Mouse (Mus musculus) naive thymus-derived CD4-positive, alpha-beta T cell, adult 2 months (primary cell): ENCODE data around the gene Rad54l.
A peak's percentile ranks its signal among the peaks of the same experiment; 100 is the strongest.

Experiments used
- DNase-seq: peaks from one replicate; pipeline ENCODE4 v3.0.0-alpha.2; 2011; ENCODE audit warnings: low read depth

Gene Rad54l

GRCm38 (mm10) chr4:116123602-116124519 is at the start of gene Rad54l, which contains the start of gene Pomgnt1:
Gene Rad54l, minus strand, starts transcription at chr4:116123690.
Gene Pomgnt1, plus strand, starts transcription at chr4:116123840.
- peak; percentile 65 for DNase-seq

GRCm38 (mm10) chr4:116173072-116173471 is 49.6 kb upstream of the Rad54l start, which contains the start of the genes 1700042G07Rik and Gm49337:
Gene 1700042G07Rik, plus strand, starts transcription at chr4:116173372.
Gene Gm49337, plus strand, starts transcription at chr4:116173384.
- DNase-seq: no peak

- DNase-seq: no peak
Measured at GRCm38 (mm10) chr4:116169353-116169672, 45.8 kb upstream of the Rad54l start.

GRCm38 (mm10) chr4:116168617-116169352 is 45.3 kb upstream of the Rad54l start:
- peak; percentile 65 for DNase-seq

- no peak for DNase-seq
Measured at GRCm38 (mm10) chr4:116167404-116167803, 43.9 kb upstream of the Rad54l start, which contains the start of gene Tspan1. Gene Tspan1, minus strand, starts transcription at chr4:116167601.

GRCm38 (mm10) chr4:116165708-116166407 is 42.4 kb upstream of the Rad54l start:
- no peak for DNase-seq

- DNase-seq: no peak
Measured at GRCm38 (mm10) chr4:116164759-116165554, 41.5 kb upstream of the Rad54l start.

- DNase-seq: no peak
Measured at GRCm38 (mm10) chr4:116162142-116162541, 38.7 kb upstream of the Rad54l start.

GRCm38 (mm10) chr4:116160769-116161168 is 37.3 kb upstream of the Rad54l start:
- DNase-seq: no peak

- peak; percentile 79 for DNase-seq
Measured at GRCm38 (mm10) chr4:116159912-116160311, 36.4 kb upstream of the Rad54l start.

DNA sequence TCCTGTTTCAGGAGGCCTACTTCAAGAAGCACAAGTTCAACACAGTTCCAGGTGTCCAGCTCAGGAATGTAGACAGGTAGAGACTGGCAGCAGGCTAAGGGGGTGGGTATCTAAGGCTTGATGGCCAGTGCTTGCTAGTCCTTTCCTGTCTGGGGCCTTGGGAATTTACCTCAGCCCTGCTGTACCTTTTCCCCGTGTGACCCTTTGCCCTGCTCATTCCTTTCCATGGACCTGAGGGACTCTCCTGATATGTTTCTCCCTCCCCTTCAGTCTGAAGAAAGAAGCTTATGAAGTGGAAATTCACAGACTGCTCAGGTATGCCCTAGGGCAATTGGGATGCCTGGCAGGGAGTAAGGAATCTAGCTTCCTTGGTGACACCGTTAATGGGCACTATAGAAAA is 34.4 kb upstream of the Rad54l start:
- no peak for DNase-seq

DNA sequence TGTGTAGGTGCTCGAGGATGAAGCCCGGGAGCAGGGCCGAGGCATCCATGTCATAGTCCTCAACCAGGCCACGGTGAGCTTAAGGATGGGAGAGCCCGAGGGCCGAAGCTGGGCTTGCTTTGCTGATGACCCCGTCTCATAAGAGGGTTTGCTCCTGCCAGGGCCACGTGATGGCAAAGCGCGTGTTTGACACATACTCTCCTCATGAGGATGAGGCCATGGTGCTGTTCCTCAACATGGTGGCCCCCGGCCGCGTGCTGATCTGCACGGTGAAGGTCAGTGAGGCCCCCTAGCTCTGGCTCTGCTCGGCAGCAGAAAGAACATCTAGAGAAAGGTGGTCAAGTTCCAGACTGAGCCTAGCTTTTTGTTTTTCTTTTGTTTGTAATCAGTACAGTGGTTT is 29.2 kb upstream of the Rad54l start:
- no peak for DNase-seq

GRCm38 (mm10) chr4:116151238-116151637 is 27.7 kb upstream of the Rad54l start, which contains the start of gene Lurap1:
Gene Lurap1, minus strand, starts transcription at chr4:116151338.
- no peak for DNase-seq

DNA sequence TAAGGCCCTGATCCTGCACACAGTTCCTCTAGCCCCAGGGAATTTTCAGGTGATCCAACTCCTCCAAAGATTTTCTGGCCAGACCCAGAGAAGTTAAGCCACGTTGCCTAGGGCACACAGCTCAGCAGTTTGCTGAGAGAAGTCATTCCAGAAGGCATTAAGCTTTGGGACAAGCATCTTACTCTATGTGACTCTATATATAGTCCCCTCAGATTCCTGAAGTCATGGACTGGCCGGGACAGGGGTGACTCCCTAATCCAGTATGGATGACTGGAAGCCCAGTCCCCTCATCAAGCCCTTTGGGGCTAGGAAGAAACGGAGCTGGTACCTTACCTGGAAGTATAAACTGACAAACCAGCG is 27.4 kb upstream of the Rad54l start:
- no peak for DNase-seq

GRCm38 (mm10) chr4:116150156-116150861 is 26.8 kb upstream of the Rad54l start:
- DNase-seq: peak; percentile 67

DNA sequence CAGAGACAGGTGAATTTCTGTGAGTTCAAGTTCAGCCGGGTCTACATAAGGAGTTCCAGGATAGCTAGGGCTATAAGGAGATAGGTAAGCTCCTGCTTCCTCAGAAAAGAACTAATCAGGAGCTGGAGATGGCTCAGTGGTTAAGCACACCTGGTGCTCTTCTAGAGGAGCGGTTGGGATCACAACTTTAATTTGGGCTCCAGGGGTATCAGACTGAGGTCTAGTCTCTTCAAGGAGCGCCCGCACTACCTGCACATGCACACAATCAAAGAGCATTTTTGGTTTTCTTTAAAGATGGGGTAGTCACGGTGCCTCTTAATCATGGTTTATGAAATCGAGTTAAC is 26.3 kb upstream of the Rad54l start:
- DNase-seq: no peak

DNA sequence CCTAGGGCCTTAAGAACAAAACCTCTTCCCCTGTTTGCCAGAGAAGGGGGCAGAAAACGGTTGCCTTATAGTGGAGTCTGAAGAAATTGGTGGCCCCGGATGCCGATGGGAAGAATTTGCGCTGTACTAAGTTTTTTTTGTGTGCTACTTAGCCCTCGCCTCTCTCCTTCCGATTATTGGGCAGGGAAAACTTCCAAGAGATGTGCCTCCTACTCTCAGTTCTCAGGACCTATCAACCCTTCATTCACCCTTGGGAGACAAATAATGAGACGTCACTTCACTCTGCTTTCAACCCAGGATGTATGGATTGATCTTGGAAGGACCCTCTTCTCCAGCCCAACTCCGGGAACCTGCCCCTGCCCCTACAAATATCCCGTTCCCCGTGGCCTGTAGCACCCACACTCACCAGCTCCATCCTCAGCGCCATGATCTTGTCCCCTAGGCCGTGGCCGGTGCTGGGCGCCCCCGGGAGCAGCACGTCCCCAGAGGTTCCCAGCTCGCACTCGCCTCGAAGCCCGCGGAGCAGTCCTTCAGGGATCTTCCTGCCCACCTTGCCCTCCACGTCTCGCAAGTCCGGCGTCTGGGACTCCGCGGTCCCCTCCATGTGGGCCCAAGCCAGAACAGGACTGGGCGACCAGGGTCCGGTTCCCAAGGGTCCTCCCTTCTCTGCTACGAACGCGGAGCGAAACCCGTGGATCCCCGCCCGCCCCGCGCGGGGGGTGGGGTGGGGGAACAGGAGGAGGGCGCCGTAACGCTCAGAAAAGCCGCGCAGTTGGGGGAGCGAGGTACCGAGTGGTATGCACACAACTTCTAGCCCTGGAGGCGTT is 20.6 kb upstream of the Rad54l start:
- DNase-seq: peak; percentile 50

- DNase-seq: no peak
Measured at GRCm38 (mm10) chr4:116143317-116143811, 19.9 kb upstream of the Rad54l start.

DNA sequence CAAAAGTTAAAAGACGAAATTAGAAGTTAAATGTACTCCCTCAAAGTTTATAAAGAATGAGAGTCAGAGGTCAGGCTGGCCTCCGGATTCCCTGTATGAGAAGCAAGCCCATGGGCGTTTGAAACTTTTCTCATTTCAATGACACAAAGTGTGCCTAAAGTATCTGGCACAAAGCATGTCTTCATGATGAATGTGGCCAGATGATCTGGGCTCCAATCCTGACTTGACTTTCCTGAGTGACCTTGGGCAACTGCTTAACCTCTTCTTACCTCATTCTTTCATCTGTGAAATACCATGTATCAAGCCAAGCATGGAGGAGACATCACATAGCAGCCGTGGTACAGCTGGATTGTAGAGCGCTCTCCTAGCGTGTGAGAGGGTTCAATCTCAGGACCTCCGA is 18.8 kb upstream of the Rad54l start:
- DNase-seq: no peak

- no peak for DNase-seq
Measured at GRCm38 (mm10) chr4:116141736-116142135, 18.2 kb upstream of the Rad54l start.
